Mouse (Mus musculus) liver, embryonic 14.5 days (tissue): ENCODE measurements around the gene Peak1.

Source experiments
- CTCF ChIP-seq: IDR thresholded peaks from 2 replicates; pipeline ENCODE4 v1.5.1; 2016; ENCODE audit warnings: antibody characterized with exemption, low read depth, control low read depth
- EP300 ChIP-seq: IDR thresholded peaks from 2 replicates; pipeline ENCODE4 v1.6.1; 2016; ENCODE audit warnings: antibody characterized with exemption, low read depth

GRCm38 (mm10) chr9:56464863-56465654 lies 47.2 kb upstream of the Peak1 start:
- TF ChIP-seq EP300 (no peak), CTCF (no peak)
